Mouse (Mus musculus) central nervous system, embryonic 14 days (tissue): ENCODE data around the gene Zfp558. TPM values are rescaled to one million over a fixed set of nuclear protein-coding genes. Genes with fewer than 3 reads are reported as not detected.

ENCODE experiments used
- polyA plus RNA-seq: library from polyadenylated mRNA; depleted of rRNA; stranded (reverse); fragments of >200 nt; gene quantifications from 2 replicates; pipeline ENCODE4 v1.2.3, GENCODE M21; 2012; rRNA removed

The Zfp558 gene
- 26.8 and 28.6 TPM in 2 replicates for polyA plus RNA-seq

GRCm38 (mm10) chr9:18478168-18478567 is at the start of gene Zfp558, which contains the start of gene Mbd3l1:
Gene Zfp558, minus strand, starts transcription at chr9:18478268.
Gene Mbd3l1, plus strand, starts transcription at chr9:18478359.

GRCm38 (mm10) chr9:18430354-18430753 is 47.7 kb downstream of the Zfp558 start, which contains the start of gene Mbd3l2:
Gene Mbd3l2, plus strand, starts transcription at chr9:18430654.

Other genes with a start within 250 kb of the Zfp558 start
- 60.9 and 63.6 TPM in 2 replicates for gene Chordc1, start 186.1 kb downstream of the Zfp558 start, polyA plus RNA-seq
- 1.9 and 3.3 TPM in 2 replicates for gene Naalad2, start 75.3 kb downstream of the Zfp558 start, polyA plus RNA-seq
- not detected in 2 replicates for gene Ubtfl1, start 73.8 kb downstream of the Zfp558 start, polyA plus RNA-seq
- gene Mbd3l2, start 47.6 kb downstream of the Zfp558 start, polyA plus RNA-seq: not detected in 2 replicates
- not detected in 2 replicates for gene Mbd3l1, start 91 bp upstream of the Zfp558 start, polyA plus RNA-seq
- gene Muc16, start 196.3 kb upstream of the Zfp558 start, polyA plus RNA-seq: 0.01 and 0.15 TPM in 2 replicates